9 mouse cellular contexts compared by ENCODE assay signal in the genomic region with DNA sequence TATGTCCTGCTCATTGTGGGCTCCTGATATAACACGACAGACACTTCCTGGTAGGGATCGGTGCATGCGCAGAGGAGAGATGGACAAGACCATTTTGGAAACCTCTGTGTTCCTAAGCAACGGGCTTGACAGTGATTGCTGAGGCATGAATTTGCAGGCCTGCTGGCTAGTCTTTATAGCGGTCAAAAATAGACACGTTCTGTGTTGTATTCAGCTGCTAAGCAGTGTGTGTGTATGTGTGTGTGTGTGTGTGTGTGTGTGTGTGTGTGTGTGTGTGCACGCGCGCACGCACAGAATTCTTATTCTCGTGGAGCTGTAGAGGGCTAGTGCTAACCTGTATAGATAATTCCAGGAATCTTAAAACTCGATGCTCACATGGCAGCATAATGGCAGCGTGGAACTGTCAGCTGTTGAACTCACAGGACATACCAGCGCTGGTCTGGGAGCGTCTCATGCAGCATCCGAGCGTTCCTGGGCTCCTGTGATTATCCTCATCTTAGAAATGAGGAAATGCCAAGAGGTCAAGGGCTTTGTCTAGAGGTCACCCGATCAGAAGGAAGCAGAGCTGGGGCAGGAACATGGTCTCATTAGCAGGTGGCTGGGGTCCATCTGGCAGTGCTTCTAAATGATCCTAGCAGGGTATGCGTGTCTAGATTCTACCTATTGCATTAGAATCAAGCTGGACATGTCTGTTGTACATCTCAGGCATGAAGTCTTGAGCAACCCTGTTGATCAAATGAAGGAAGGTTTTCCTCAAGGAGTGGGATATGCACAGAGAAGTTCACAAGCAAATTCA.
DNase-seq lines count a peak whose midpoint lies in the region; ATAC-seq and TF ChIP-seq lines count a peak whose summit lies in the region.
"Had no signal": no experiment of that assay in that cellular context is flagged by ENCODE, and none has a peak within 500 bp of the region (broad histone marks: within the 10 kb centered on the region; RNA-seq: fewer than 3 reads in every experiment).

No protein-coding gene starts in this region.

- H3K36me3 ChIP-seq in CH12.LX (replicated peaks in 1 of 2; ENCODE audit: control insufficient read depth in 1 of 2, insufficient read depth in 1 of 2, low read length in 1 of 2) = no peaks in the 10 kb centered on the region
- no peaks in the 10 kb centered on the region for H3K36me3 ChIP-seq in heart, embryonic 16.5 days (ENCODE audit: control insufficient read depth, insufficient read depth)
- H3K36me3 ChIP-seq in liver, embryonic 12.5 days = no peaks in the 10 kb centered on the region
- H3K36me3 ChIP-seq: liver, embryonic 13.5 days had no signal

- no peak for TF ChIP-seq CTCF in CH12.LX (conservative IDR thresholded peaks at IDR 0.05 in 1 of 2, IDR thresholded peaks at IDR 0.05 in 1 of 2; ENCODE audit: low read depth in 2 of 2, low read length in 2 of 2)

- no peak for DNase-seq in CH12.LX (ENCODE audit: extremely low read depth)
- peak; percentile 30 for DNase-seq in cerebellum, adult 9-10 months
- peak; percentile 76 to 89 for DNase-seq in left cerebral cortex, postnatal 25 days (ENCODE audit: low spot score in 2 of 2)
- DNase-seq in ovary, postnatal 10 days (ENCODE audit: low spot score) = no peak
- DNase-seq: liver, embryonic 13.5 days had no signal

- H3K27ac ChIP-seq in CH12.LX (ENCODE audit: insufficient read depth, low read depth) = no peak overlapping the region
- peak overlapping the region; percentile 31; the same call in 1 of the 2 replicates for H3K27ac ChIP-seq in heart, embryonic 16.5 days (ENCODE audit: low read length)
- H3K27ac ChIP-seq in liver, embryonic 12.5 days = no peak overlapping the region
- H3K27ac ChIP-seq: liver, embryonic 13.5 days had no signal

- H3K27me3 ChIP-seq in CH12.LX (replicated peaks) = no peaks in the 10 kb centered on the region
- no peaks in the 10 kb centered on the region for H3K27me3 ChIP-seq in heart, embryonic 16.5 days (ENCODE audit: control insufficient read depth, insufficient read depth, low read length)
- no peaks in the 10 kb centered on the region for H3K27me3 ChIP-seq in liver, embryonic 12.5 days (replicated peaks)
- H3K27me3 ChIP-seq: liver, embryonic 13.5 days had no signal

- H3K9ac ChIP-seq in CH12.LX (ENCODE audit: insufficient read depth, low read depth) = no peak overlapping the region
- peak overlapping the region; percentile 36; the same call in 1 of the 2 replicates for H3K9ac ChIP-seq in heart, embryonic 16.5 days (ENCODE audit: low read length)
- H3K9ac ChIP-seq in liver, embryonic 12.5 days = no peak overlapping the region
- H3K9ac ChIP-seq: liver, embryonic 13.5 days had no signal

- no peak for TF ChIP-seq RAD21 in CH12.LX (IDR thresholded peaks at IDR 0.05; ENCODE audit: low read depth, low read length)

- no peak for TF ChIP-seq POLR2A in CH12.LX (IDR thresholded peaks at IDR 0.05; ENCODE audit: low read depth, low read length)

- peaks cover 0 to 27% of the 10 kb centered on the region in 2 experiments; a peak in 2 of 4 replicates for H3K4me1 ChIP-seq in CH12.LX (ENCODE audit: control insufficient read depth in 1 of 2, insufficient read depth in 2 of 2)
- H3K4me1 ChIP-seq in heart, embryonic 16.5 days (ENCODE audit: control insufficient read depth, insufficient read depth, low read length) = peaks cover 8% of the 10 kb centered on the region
- H3K4me1 ChIP-seq in liver, embryonic 12.5 days = no peaks in the 10 kb centered on the region
- H3K4me1 ChIP-seq: liver, embryonic 13.5 days had no signal

- 47% methylated on average over 19 of the region's 19 CpGs for WGBS in heart, embryonic 16.5 days
- 71% methylated on average over 19 of the region's 19 CpGs for WGBS in liver, embryonic 12.5 days (ENCODE audit: insufficient replicate concordance)

- H3K9me3 ChIP-seq in CH12.LX (replicated peaks; ENCODE audit: low read length) = no peaks in the 10 kb centered on the region
- no peaks in the 10 kb centered on the region for H3K9me3 ChIP-seq in heart, embryonic 16.5 days (replicated peaks; ENCODE audit: control insufficient read depth, low read length)
- H3K9me3 ChIP-seq in liver, embryonic 12.5 days (replicated peaks) = no peaks in the 10 kb centered on the region
- H3K9me3 ChIP-seq: liver, embryonic 13.5 days had no signal

- intact Hi-C loops in left cerebral cortex, postnatal 25 days (cut with DNase I) = loop anchor here (1.0 kb wide), 1 partner anchor 192 kb away; no protein-coding TSS in a partner anchor

- no peak overlapping the region for H3K4me3 ChIP-seq in CH12.LX (replicated peaks in 1 of 3; ENCODE audit: low read depth in 2 of 3, low read length in 2 of 3, poor library complexity in 1 of 3)
- peak overlapping the region; percentile 12; the same call in 1 of the 2 replicates for H3K4me3 ChIP-seq in heart, embryonic 16.5 days (ENCODE audit: low read length)
- H3K4me3 ChIP-seq in liver, embryonic 12.5 days = no peak overlapping the region
- H3K4me3 ChIP-seq: liver, embryonic 13.5 days had no signal

- in situ Hi-C loops in CH12.LX (cut with MboI; ENCODE audit: low pct_ligation_motif_present, low pct_unique_long_range_greater_than_20kb, low sequenced_read_pairs) = loop anchor here (25.0 kb wide), 2 partner anchors 264 to 789 kb away; no protein-coding TSS in a partner anchor

- dilution Hi-C loops in CH12.LX (cut with MboI; ENCODE audit: extremely low pct_ligation_motif_present, extremely low pct_unique_long_range_greater_than_20kb, low sequenced_read_pairs) = no loop called here

- peak; percentile 87 for ATAC-seq in heart, embryonic 16.5 days (replicated peaks; ENCODE audit: extremely low read depth, insufficient read depth, low FRiP score)
- ATAC-seq in liver, embryonic 12.5 days = no peak
- no peak for ATAC-seq in inflammation-experienced regulatory T-cells, adult 6 months
- ATAC-seq in megakaryocyte progenitor cell, adult 5-6 weeks (replicated peaks; ENCODE audit: poor library complexity) = no peak

- TF ChIP-seq EP300 in CH12.LX (IDR thresholded peaks at IDR 0.05; ENCODE audit: low read length) = no peak

- no peak overlapping the region for H3K4me2 ChIP-seq in CH12.LX (ENCODE audit: insufficient read depth, low read depth, poor library complexity, severe bottlenecking)
- H3K4me2 ChIP-seq in heart, embryonic 16.5 days (ENCODE audit: low read depth, low read length) = peak overlapping the region; percentile 46
- H3K4me2 ChIP-seq in liver, embryonic 12.5 days = no peak overlapping the region
- H3K4me2 ChIP-seq: liver, embryonic 13.5 days had no signal

- no peaks in the 10 kb centered on the region for H3K79me2 ChIP-seq in CH12.LX (replicated peaks; ENCODE audit: control insufficient read depth, extremely low read depth, insufficient read depth, poor library complexity, severe bottlenecking)

TF ChIP-seq in CH12.LX, 34 proteins besides CTCF, POLR2A, EP300 and RAD21:
- TF ChIP-seq NRF1 (IDR thresholded peaks at IDR 0.05; ENCODE audit: low read depth, low read length) (peak; percentile 25; the same call in 1 of the 2 replicates), CHD1 (IDR thresholded peaks at IDR 0.05; ENCODE audit: low read depth, low read length) (no peak)

Comparison
In these comparisons a context has a peak if more than half of its experiments do, and no peak if none do; other contexts are left out.
1. DNase-seq: peak in cerebellum, adult 9-10 months (single experiment) and left cerebral cortex, postnatal 25 days (2 of 2); none in CH12.LX (single experiment) and ovary, postnatal 10 days (single experiment).